Mouse (Mus musculus): Measurements from ENCODE around the gene Zfp189. TPM values are rescaled to one million over a fixed set of nuclear protein-coding genes. Genes with fewer than 3 reads are reported as not detected.
A peak's percentile ranks its signal among the peaks of the same experiment; 100 is the strongest.
"Not testable (repeated sequence)": the region's sequence is repeated elsewhere in the genome, so short reads cannot be mapped to it uniquely, and the experiment has no call there.

The Zfp189 gene
- 2.1 and 2.3 TPM in 2 replicates for total RNA-seq (2015)
- 2.6 and 3.3 TPM in 2 replicates for total RNA-seq (2017)

- ATAC-seq (ENCODE audit: poor library complexity, severe bottlenecking) = peak; percentile 97
Observed at GRCm38 (mm10) chr4:49520572-49521340, at the start of gene Zfp189, which contains the start of gene Mrpl50. Gene Zfp189 (plus strand): TSS chr4:49521176. Gene Mrpl50 (minus strand): TSS chr4:49521093.

GRCm38 (mm10) chr4:49473435-49474100, 47.4 kb upstream of the Zfp189 start, which contains the start of gene Acnat1:
Gene Acnat1 (minus strand): TSS chr4:49473912.
- no peak for ATAC-seq (ENCODE audit: poor library complexity, severe bottlenecking)

- no peak for ATAC-seq (ENCODE audit: poor library complexity, severe bottlenecking)
Observed at GRCm38 (mm10) chr4:49474583-49474982, 46.4 kb upstream of the Zfp189 start.

- peak; percentile 45 for ATAC-seq (ENCODE audit: poor library complexity, severe bottlenecking)
Observed at GRCm38 (mm10) chr4:49478118-49478877, 42.7 kb upstream of the Zfp189 start.

GRCm38 (mm10) chr4:49479035-49479434, 41.9 kb upstream of the Zfp189 start:
- not testable (repeated sequence) for ATAC-seq (ENCODE audit: poor library complexity, severe bottlenecking)

- ATAC-seq (ENCODE audit: poor library complexity, severe bottlenecking) = no peak
Observed at GRCm38 (mm10) chr4:49480104-49480760, 40.7 kb upstream of the Zfp189 start.

GRCm38 (mm10) chr4:49480896-49481295, 40.1 kb upstream of the Zfp189 start:
- ATAC-seq (ENCODE audit: poor library complexity, severe bottlenecking) = no peak

DNA sequence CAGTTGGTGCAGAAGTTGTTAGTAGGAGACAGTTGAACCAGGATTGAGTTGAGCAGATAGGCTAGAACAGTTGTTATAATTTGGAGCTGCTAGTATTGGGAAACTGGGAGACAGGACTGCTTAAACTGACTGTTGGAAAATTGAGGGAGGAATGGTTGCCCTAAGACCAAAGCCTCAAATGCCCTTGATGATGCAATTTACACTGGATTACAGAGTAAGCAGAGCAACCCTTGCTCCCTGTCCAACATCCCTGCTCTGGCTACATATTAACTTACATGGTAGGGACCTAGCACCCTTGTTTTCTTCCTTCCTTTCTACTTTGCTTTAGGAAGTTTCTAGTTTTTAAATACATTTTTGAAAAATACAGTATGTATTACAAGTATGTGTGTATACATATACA, 35.5 kb upstream of the Zfp189 start:
- no peak for ATAC-seq (ENCODE audit: poor library complexity, severe bottlenecking)

- ATAC-seq (ENCODE audit: poor library complexity, severe bottlenecking) = not testable (repeated sequence)
Observed at GRCm38 (mm10) chr4:49485934-49486650, 34.9 kb upstream of the Zfp189 start.

- no peak for ATAC-seq (ENCODE audit: poor library complexity, severe bottlenecking)
Observed at GRCm38 (mm10) chr4:49503563-49503962, 17.4 kb upstream of the Zfp189 start.

DNA sequence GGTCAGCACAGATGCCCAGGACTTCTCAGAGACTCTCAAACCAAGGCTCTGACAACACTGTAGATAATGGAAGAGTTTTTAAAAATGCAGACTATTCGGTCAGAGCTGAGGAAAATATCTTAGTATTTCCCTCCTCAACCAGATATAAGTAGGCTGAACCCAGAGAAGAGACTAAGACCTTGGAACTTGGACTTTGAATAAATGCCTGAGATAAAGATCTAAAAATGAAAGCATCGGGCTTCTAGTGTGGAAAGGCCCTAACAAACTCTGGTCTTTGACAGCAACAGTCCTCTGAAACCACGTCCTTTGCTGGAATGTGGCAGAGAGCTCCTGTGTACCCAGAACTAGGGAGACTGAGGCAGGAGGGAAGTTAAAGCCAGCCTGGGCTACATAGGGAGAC, 14.6 kb upstream of the Zfp189 start, which contains the start of gene Baat:
Gene Baat, minus strand, starts transcription at position 172 of the 400 bp plus-strand sequence.
- no peak for ATAC-seq (ENCODE audit: poor library complexity, severe bottlenecking)

DNA sequence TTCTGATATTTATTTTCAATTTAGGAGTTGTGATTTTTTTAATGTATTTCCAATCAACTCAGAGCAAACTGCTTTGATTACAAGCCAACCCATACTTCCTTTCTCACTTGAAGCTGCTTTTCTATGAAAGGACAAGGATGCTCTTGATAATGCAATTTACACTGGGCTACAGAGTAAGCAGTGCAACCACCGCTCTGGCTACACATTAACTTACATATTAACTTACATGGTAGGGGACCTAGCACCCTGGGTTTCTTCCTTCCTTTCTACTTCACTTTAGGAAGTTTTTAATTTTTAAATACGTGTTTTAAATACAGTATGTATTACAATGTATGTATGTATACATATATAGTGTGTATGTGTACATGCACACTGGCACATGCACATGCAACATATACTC, 11.8 kb upstream of the Zfp189 start:
- no peak for ATAC-seq (ENCODE audit: poor library complexity, severe bottlenecking)

DNA sequence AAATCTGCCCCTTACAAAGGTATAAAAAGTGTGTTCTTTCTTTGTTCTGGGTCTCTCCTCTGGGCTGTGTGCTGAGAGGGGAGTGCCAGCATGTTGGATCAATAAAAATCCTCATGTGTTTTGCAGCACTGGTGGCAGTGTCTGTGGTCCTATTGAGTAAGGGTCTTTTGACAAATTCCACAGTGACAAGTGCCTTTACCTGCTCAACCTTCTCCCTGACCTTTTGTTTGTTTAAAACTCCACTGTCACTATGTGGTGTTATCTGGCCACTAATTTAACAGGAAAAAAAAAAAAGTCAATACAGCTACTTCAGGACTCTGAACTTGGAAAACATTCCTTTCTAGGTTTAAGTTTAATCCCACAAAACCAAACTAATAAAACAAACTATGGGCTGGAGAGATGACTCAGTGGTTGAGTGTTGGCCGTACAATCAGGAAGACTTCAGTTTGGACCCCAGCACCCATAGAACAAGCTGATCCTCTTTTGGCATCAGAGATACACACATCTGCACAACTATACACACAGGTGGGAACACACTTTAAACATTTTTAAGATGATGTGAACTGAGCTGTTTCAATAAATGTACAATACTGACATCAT, 10.6 kb upstream of the Zfp189 start:
- ATAC-seq (ENCODE audit: poor library complexity, severe bottlenecking) = not testable (repeated sequence)

DNA sequence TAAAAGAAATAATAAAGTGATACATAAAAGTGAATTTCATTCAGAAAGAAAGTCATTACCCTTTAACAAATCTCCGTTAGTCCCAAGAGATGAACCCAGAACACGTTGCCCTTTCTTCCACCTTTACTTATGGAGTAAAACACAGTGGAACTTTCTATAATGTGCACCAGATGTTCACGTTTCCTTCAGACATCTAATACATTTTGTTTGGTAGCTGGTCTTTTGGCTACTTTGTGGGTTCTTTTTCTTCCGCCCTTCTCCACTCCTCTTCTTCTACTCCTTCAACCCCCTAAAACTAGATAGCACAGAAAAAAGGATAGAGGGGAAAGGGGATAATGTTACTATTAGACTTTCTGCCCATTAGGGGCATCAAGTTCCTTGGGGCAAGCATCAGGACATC, 8.3 kb upstream of the Zfp189 start:
- no peak for ATAC-seq (ENCODE audit: poor library complexity, severe bottlenecking)

- no peak for ATAC-seq (ENCODE audit: poor library complexity, severe bottlenecking)
Observed at GRCm38 (mm10) chr4:49514441-49514840, 6.5 kb upstream of the Zfp189 start.

DNA sequence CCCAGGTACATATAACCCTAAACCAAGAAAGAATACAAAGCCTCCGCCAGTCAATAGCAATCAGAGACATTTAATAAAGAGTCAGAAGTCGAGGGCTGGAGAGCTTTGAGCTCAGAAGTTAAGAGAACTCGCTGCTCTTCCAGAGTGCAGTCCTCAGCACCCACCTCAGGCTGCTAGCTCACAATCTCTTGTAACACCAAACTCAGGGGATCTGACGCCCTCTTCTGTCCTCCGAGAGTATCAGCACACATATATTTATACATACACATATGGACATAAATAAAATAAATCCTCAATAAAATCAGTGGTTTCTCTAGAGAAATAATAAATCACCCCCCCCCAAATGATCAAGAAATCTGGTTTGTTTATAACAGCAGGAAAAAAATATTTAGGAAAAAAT, 1.5 kb upstream of the Zfp189 start:
- ATAC-seq (ENCODE audit: poor library complexity, severe bottlenecking) = no peak

DNA sequence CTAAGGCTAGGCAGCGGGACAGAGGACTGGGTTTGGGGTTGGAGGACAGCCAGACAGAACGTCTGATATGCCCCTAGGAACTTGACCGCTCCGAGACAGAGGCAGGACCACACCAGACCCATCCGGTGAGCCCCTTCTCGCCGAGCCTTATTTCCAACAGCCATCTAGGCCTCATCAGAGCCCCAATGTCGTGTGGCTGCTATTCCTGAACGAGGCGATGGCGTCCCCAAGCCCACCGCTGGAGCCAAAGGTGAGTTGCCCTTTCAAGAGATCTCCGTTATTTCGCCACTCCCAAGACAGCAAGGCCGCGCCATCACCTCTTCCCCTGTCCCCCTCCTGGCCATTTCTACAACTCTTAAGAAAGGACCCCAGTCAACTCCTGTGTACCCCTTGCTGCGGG, 370 bp downstream of the Zfp189 start:
- ATAC-seq (ENCODE audit: poor library complexity, severe bottlenecking) = peak; percentile 52

DNA sequence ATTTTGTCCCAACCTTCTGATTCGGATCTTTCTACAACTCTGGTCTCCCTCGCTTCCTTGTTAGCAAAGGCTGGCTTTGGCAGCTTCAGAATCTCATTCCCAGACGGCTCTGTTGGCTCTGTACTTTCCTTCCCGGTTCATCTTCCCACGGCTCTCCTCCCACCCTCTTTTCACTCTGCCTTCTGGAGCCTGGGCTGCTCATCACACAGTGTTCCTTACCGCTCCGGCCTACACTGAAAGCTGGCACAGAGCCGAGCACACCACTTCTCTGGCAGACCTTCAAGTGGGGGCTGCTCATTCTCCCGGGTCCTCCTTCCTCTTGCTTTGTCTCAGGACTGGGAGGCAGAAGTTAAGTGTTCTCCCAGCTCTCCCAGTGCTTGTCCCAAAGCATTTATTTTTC, 1.6 kb downstream of the Zfp189 start:
- no peak for ATAC-seq (ENCODE audit: poor library complexity, severe bottlenecking)

- no peak for ATAC-seq (ENCODE audit: poor library complexity, severe bottlenecking)
Observed at GRCm38 (mm10) chr4:49535036-49535435, 14.1 kb downstream of the Zfp189 start.
